Mouse (Mus musculus): ENCODE data around the gene Prdx3.

GRCm38 (mm10) chr19:60845731-60846130 lies 28.6 kb downstream of the Prdx3 start:
- TF ChIP-seq POLR2A (IDR thresholded peaks at IDR 0.05; ENCODE audit: control insufficient read depth, low read depth, low read length) (no peak), CTCF (IDR thresholded peaks at IDR 0.05; ENCODE audit: control insufficient read depth, insufficient read depth, insufficient replicate concordance, low read depth, low read length) (no peak)
